Mouse (Mus musculus) neural tube, embryonic 14.5 days (tissue): Measurements from ENCODE around the gene Doc2a. TPM values are rescaled to one million over a fixed set of nuclear protein-coding genes. Genes with fewer than 3 reads are reported as not detected.

Experiments used
- ATAC-seq: fragments of 200-750 bp; cut with Nextera tagmentation; 2 replicates; pipeline ENCODE4 v1.8.0; 2017; ENCODE audit warnings: low read depth, mild to moderate bottlenecking, moderate TSS enrichment, moderate library complexity
- H3K27ac ChIP-seq: fragments of 300-500 bp; sonication (generic); 2 replicates; pipeline ENCODE4 v1.5.1; 2014; ENCODE audit warnings: low read depth, mild to moderate bottlenecking, control low read depth, low read length, moderate library complexity, mixed read lengths
- H3K27me3 ChIP-seq: fragments of 300-500 bp; sonication (generic); 2 replicates; pipeline ENCODE4 v1.6.1; 2014; ENCODE audit warnings: low read length; ENCODE audit not compliant: control insufficient read depth, insufficient read depth
- H3K36me3 ChIP-seq: fragments of 300-500 bp; sonication (generic); 2 replicates; pipeline ENCODE4 v1.6.1; 2014; ENCODE audit warnings: low read length, mixed read lengths; ENCODE audit not compliant: control insufficient read depth, insufficient read depth
- H3K4me1 ChIP-seq: fragments of 300-500 bp; sonication (generic); 2 replicates; pipeline ENCODE4 v1.6.1; 2014; ENCODE audit warnings: low read length; ENCODE audit not compliant: control insufficient read depth, insufficient read depth
- H3K4me2 ChIP-seq: fragments of 300-500 bp; sonication (generic); 2 replicates; pipeline ENCODE4 v1.6.1; 2014; ENCODE audit warnings: mild to moderate bottlenecking, low read depth, low read length, control low read depth
- H3K4me3 ChIP-seq: fragments of 300-500 bp; sonication (generic); 2 replicates; pipeline ENCODE4 v1.5.1; 2014; ENCODE audit warnings: low read depth, low read length, control low read depth, mixed read lengths
- H3K9ac ChIP-seq: fragments of 300-500 bp; sonication (generic); replicated peaks from 2 replicates; pipeline ENCODE4 v1.6.1; 2014; ENCODE audit warnings: low read depth, mild to moderate bottlenecking, control low read depth, low read length, mixed read lengths
- H3K9me3 ChIP-seq: fragments of 300-500 bp; sonication (generic); 2 replicates; pipeline ENCODE4 v1.6.1; 2016; ENCODE audit warnings: low read length; ENCODE audit not compliant: control insufficient read depth
- WGBS: fragments of 180-500 bp; shearing (Covaris S2); extraction: QIAGEN DNeasy Blood & Tissue Kit; methylation state at CpG from one replicate; pipeline ENCODE4 v1.1.7; 2014; 5-methylcytosine and 5-hydroxymethylcytosine counted together
- polyA plus RNA-seq: library from polyadenylated mRNA; unstranded; fragments of >200 nt; fragmentation: Nextera tagmentation; extraction: Ambion mirVana; gene quantifications from 2 replicates; pipeline ENCODE4 v1.2.1, GENCODE M21; 2014

Doc2a gene
- polyA plus RNA-seq, 1 experiment from 2014 or later: 20.2 TPM

DNA sequence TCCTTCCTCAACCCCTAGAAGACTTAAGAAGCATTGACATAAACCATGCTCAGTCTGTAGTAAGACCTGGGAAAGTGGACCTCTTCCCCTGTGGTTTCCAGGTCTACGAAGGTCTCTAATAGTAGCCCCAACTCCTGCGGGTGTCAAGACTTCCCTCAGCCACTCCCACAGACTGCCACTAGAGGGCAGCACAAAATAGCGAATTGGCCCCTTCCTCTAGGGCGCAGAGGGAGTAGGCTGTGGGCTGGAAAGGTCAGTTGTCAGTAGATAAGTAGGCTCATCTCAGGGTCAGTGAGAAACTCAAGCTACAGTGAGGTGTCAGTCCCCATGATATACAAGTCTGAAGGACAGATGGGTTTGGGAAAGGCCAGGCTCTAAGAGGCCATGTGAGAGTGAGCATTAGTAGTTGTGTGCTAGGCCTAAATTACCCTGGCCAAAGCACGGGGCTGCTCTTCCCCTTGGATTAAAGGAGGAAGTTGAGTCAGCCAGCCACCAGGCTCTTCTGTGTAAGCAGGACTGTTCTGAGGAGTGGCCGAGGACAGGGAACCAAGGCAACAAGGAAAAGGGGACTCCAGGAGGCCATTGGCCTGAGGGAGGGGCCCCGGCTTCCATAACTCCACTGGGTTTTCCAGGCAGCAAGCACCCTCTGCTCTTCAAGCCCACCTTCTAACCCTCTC lies 25.2 kb upstream of the Doc2a start:
- no peak for ATAC-seq
- H3K27ac ChIP-seq: peak overlapping the region; percentile 88
- H3K27me3 ChIP-seq: no peaks in the 10 kb centered on the region
- peak overlapping the region; percentile 71 for H3K4me2 ChIP-seq
- H3K4me3 ChIP-seq: peak overlapping the region; percentile 71; the same call in 1 of the 2 replicates
- no peaks in the 10 kb centered on the region for H3K36me3 ChIP-seq
- H3K9me3 ChIP-seq: no peaks in the 10 kb centered on the region
- H3K9ac ChIP-seq: peak overlapping the region; percentile 93
- 19% methylated on average over 7 of the region's 7 CpGs for WGBS
- H3K4me1 ChIP-seq: peaks cover 23% of the 10 kb centered on the region

DNA sequence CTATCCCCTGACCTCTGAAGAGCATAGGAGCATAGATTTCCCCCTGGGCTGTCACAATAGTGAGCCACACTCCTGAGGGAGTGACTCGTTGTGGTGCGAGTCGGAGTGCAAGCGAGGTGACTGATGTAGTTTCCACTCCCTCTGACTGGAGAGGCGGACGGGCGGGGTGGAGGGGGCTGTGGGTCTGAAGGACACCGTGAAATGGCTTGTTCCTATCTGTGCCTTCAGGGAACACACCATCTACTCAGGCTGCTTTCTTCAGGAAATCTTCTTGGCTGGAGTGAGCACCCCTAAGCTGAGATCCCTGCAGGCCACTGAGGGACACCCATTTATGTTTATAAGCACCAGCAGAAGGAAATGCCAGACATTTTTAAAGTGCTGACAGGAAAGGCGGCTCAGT lies 24.5 kb upstream of the Doc2a start:
- H3K27ac ChIP-seq: peak overlapping the region; percentile 88
- peak overlapping the region; percentile 71 for H3K4me3 ChIP-seq
- ATAC-seq: peak; percentile 16
- no peaks in the 10 kb centered on the region for H3K36me3 ChIP-seq
- H3K4me2 ChIP-seq: peak overlapping the region; percentile 71
- no peaks in the 10 kb centered on the region for H3K9me3 ChIP-seq
- H3K27me3 ChIP-seq: no peaks in the 10 kb centered on the region
- H3K4me1 ChIP-seq: peaks cover 23% of the 10 kb centered on the region
- 10% methylated on average over 9 of the region's 9 CpGs for WGBS
- H3K9ac ChIP-seq: peak overlapping the region; percentile 93

DNA sequence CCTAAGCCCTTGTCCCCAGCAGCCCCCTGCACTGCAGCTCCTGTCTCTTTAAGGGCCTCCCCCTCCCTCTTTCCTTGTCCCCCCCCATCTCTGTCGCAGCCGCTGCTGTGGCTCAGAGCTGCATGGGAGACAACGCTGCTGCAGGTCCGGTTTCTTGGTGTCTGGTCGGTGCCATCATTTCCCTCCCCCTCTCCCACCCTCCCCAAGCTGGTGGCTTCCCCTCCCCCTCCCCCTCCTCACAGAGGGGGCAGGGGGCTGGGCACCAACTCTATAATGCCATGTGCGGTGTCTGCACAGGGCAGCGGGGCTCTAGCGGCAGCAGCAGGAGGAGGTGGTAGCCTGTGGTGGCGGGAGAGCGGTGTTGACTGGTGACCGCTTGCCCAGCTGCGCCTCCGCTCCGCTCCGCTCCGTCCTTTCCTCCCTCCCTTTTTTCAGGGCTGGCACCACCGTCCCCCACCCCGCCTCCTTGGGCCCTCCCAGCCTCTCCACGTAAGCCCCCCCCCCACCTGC lies 24.0 kb upstream of the Doc2a start:
- Histone ChIP-seq H3K9me3 (no peaks in the 10 kb centered on the region), H3K4me3 (peak overlapping the region; percentile 71), H3K36me3 (no peaks in the 10 kb centered on the region), H3K27ac (peak overlapping the region; percentile 88), H3K9ac (peak overlapping the region; percentile 93), H3K27me3 (no peaks in the 10 kb centered on the region), H3K4me2 (peak overlapping the region; percentile 71), H3K4me1 (peaks cover 23% of the 10 kb centered on the region)
- peak; percentile 78 for ATAC-seq
- WGBS: 0% methylated on average over 13 of the region's 19 CpGs

DNA sequence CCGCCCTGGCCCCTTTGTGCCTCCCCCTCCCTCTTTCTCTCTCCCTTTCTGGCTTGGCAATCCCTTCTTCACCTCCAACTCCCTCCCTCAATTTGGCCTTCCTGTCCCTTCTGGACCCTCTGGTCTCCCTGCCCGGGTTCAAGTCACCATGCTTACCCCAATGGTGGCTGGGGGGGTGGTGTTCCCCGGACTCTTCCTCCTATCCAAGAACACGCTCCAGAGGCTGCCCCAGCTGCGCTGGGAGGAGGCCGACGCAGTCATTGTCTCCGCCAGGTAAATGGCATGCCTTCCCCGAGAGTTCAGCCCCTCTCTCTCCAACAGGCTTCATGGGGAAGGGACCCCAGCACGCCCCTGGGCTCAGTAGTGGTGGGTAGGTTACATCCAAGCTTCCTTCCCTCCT lies 23.3 kb upstream of the Doc2a start:
- Histone ChIP-seq H3K4me3 (peak overlapping the region; percentile 71), H3K9ac (peak overlapping the region; percentile 93), H3K9me3 (no peaks in the 10 kb centered on the region), H3K4me2 (peak overlapping the region; percentile 71), H3K36me3 (no peaks in the 10 kb centered on the region), H3K27me3 (no peaks in the 10 kb centered on the region), H3K27ac (peak overlapping the region; percentile 88), H3K4me1 (peaks cover 23% of the 10 kb centered on the region)
- peak; percentile 18; the same call in 1 of the 2 replicates for ATAC-seq
- WGBS: 11% methylated on average over 10 of the region's 10 CpGs

DNA sequence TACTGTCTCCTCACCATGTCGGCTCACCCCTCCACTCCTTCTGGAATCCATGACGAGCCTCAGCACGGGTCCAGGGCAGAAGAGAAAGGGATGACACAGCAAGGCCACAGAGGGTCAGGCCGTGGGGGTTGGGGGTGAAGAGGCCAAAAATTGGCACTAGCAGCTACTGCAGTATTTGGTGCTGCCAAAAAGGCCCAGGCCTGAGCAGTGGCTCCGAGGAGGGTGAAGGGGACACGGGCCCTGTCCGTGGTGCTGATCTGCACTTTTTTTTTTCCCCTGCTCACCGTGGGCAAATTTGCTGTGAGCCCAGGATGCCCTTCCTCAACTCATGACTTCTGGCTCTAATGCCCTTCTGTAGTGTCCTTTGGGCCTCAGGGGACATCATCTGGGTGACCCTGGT lies 21.8 kb upstream of the Doc2a start:
- H3K9ac ChIP-seq: 0 out of 2 replicates have a peak overlapping the region, but pooled peaks have one; percentile 11
- H3K36me3 ChIP-seq: no peaks in the 10 kb centered on the region
- 29% methylated on average over 8 of the region's 8 CpGs for WGBS
- H3K4me3 ChIP-seq: no peak overlapping the region
- H3K27me3 ChIP-seq: no peaks in the 10 kb centered on the region
- H3K4me2 ChIP-seq: peak overlapping the region; percentile 71
- ATAC-seq: no peak
- no peak overlapping the region for H3K27ac ChIP-seq
- peaks cover 23% of the 10 kb centered on the region for H3K4me1 ChIP-seq
- no peaks in the 10 kb centered on the region for H3K9me3 ChIP-seq

DNA sequence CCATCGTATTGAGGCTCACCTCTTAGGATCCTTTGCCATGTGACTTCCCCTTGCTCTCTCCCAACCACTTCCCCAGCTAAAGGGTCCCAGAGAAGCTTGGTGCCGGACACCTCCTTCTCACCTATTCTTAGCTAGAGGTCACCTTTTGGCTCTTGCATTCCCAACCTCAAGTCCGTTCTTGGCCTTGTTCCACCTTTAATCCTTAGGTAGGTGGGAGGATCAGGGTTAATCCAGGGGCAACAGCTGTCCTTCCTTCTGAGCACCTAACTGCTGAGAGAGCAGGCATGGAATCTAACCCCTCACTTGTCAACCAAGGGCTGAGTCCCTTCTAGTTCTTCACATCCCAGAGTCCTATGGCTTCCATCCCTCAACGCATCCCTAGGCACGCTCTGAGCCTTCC lies 21.3 kb upstream of the Doc2a start:
- no peak overlapping the region for H3K27ac ChIP-seq
- 0 out of 2 replicates have a peak overlapping the region, but pooled peaks have one; percentile 11 for H3K9ac ChIP-seq
- no peaks in the 10 kb centered on the region for H3K27me3 ChIP-seq
- WGBS: 73% methylated on average over 5 of the region's 5 CpGs
- no peak for ATAC-seq
- no peak overlapping the region for H3K4me3 ChIP-seq
- H3K36me3 ChIP-seq: no peaks in the 10 kb centered on the region
- no peak overlapping the region; the same call in 1 of the 2 replicates for H3K4me2 ChIP-seq
- H3K4me1 ChIP-seq: peaks cover 23% of the 10 kb centered on the region
- H3K9me3 ChIP-seq: no peaks in the 10 kb centered on the region

DNA sequence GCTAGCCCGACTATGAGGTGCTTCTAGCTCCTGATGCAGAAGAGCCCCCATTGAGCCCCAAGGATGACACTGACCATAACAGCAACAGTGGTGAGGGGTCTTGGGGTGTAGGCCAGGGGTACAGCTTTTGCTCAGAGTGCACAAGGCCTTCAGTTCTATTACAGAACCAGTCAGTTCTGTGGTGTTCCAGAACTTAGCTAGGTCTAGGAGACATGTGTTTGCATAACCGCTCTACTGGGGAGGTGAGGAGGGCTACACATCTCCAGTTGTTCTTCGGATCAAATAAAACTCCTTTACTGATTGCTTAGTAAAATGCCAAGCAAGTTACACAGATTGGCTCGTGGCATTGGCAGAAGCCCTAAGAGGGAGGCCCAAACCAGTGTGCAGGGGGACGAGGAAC lies 15.7 kb upstream of the Doc2a start, which contains the start of gene 4930451I11Rik:
4930451I11Rik (minus strand) TSS at position 101 of the 400 bp plus-strand sequence.
- Histone ChIP-seq H3K9ac (no peak within 1 kb of the TSS), H3K4me3 (peak within 1 kb of the TSS; percentile 0; the same call in 1 of the 2 replicates), H3K36me3 (no peaks in the 10 kb centered on the region), H3K4me2 (peak within 1 kb of the TSS; percentile 41), H3K27me3 (no peaks in the 10 kb centered on the region), H3K4me1 (no peaks in the 10 kb centered on the region), H3K27ac (no peak within 1 kb of the TSS), H3K9me3 (no peaks in the 10 kb centered on the region)
- WGBS: 61% methylated on average over 5 of the region's 5 CpGs
- ATAC-seq: 0 out of 2 replicates have a peak, but pooled peaks have one; percentile 10

DNA sequence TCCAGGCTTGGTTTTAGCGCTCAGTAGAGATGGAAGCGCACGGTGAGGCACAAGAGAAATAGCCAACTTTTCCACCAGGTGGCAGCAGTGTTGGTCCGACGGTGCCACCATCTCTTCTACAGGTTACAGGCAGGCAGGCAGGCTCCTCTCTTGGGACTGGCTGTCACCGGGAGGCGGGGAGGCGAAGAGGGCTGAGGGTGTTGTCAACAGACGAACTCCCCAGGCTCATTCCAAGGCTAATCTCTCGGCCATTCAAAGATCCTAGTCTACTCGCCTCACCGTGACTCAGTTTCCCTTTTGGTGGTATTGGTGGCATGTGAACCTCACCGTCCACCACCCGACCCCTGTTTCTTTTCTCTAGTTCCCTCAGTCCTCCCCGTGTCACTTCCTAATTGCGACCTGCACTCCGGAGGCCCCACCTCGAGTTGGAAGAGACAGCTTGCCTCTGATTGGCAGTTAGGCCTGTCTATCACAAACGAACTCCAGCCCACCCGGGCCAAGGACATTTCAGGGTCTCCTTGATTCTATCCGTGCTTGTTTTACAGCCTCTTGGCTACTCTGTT lies 15.1 kb upstream of the Doc2a start:
- H3K9ac ChIP-seq: no peak overlapping the region
- 1% methylated on average over 21 of the region's 21 CpGs for WGBS

DNA sequence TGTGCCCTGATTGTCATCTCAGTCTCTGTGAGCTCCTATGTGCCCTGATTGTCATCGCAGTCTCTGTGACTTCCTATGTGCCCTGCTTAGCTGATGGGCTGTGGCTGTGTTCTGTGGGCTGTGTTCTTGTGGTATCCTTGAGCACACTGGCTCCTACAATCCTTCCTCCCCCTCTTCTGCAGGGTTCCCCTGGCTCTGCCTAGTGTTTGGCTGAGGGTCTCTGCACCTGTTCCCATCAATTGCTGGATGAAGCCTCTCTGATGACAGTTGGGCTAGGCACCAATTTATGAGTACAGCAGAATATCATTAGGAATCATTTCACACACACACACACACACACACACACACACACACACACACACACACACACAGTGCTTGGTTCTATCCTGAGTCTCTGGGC lies 13.9 kb upstream of the Doc2a start:
- WGBS: 95% methylated on average over 1 of the region's 1 CpGs
- ATAC-seq: no peak
- Histone ChIP-seq H3K4me1 (no peaks in the 10 kb centered on the region), H3K27me3 (no peaks in the 10 kb centered on the region), H3K4me3 (no peak overlapping the region), H3K9me3 (no peaks in the 10 kb centered on the region), H3K36me3 (no peaks in the 10 kb centered on the region), H3K4me2 (no peak overlapping the region), H3K9ac (no peak overlapping the region), H3K27ac (no peak overlapping the region)

More for the DNA sequence above, 15.1 kb upstream of the Doc2a start:
- no peak overlapping the region for H3K27ac ChIP-seq
- H3K4me3 ChIP-seq: peak overlapping the region; percentile 0; the same call in 1 of the 2 replicates
- no peaks in the 10 kb centered on the region for H3K9me3 ChIP-seq
- no peaks in the 10 kb centered on the region for H3K4me1 ChIP-seq
- H3K4me2 ChIP-seq: peak overlapping the region; percentile 41
- peak; percentile 86 for ATAC-seq
- no peaks in the 10 kb centered on the region for H3K36me3 ChIP-seq
- H3K27me3 ChIP-seq: no peaks in the 10 kb centered on the region
